9 mouse cellular contexts compared by ENCODE assay signal in the genomic region with DNA sequence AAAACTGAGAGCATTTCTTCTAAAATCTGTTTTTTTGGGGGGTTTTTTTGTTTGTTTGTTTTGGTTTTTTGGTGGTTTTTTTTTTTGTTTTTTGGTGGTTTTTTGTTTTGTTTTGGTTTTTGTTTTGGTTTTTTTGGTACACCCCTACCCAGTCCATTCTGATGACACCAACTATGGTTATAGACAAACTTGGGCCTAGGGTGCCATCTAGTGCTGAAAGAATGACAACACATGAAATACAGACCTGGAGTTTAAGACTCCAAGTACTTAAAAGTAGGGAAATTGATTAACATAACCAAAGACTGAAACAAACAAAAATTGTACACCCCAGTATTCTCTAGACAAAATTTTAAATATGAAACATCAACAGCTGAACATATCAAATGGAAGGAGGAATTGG.
DNase-seq lines count a peak whose midpoint lies in the region; TF ChIP-seq lines count a peak whose summit lies in the region.
"Had no signal": no experiment of that assay in that cellular context is flagged by ENCODE, and none has a peak within 500 bp of the region (broad histone marks: within the 10 kb centered on the region; RNA-seq: fewer than 3 reads in every experiment).

No protein-coding gene starts in this region.

- H3K27ac ChIP-seq in layer of hippocampus, adult 2 months, result no peak overlapping the region
- H3K27ac ChIP-seq: neural tube, embryonic 12.5 days had no signal

- intact Hi-C loops in heart, postnatal 14 days (cut with DNase I), result loop anchor here (1.0 kb wide), 1 partner anchor 1482 kb away; no protein-coding TSS in a partner anchor

- TF ChIP-seq CTCF in layer of hippocampus, adult 2 months (conservative IDR thresholded peaks at IDR 0.05), result peak; percentile 80

- H3K4me3 ChIP-seq in layer of hippocampus, adult 2 months, result no peak overlapping the region
- H3K4me3 ChIP-seq: neural tube, embryonic 12.5 days had no signal

- DNase-seq in heart, postnatal 14 days, result peak; percentile 17 to 38
- DNase-seq in heart, adult 9 months (ENCODE audit: low spot score in 2 of 2), result no peak
- DNase-seq in testis, postnatal 10 days (ENCODE audit: low spot score), result peak; percentile 45
- no peak for DNase-seq in testis, postnatal 14 days (ENCODE audit: low spot score)
- peak; percentile 83 for DNase-seq in embryo, embryonic 10.5 days (ENCODE audit: low spot score)
- DNase-seq in layer of hippocampus, adult 2 months (ENCODE audit: low spot score in 2 of 2), result peak; percentile 37 to 63
- peak; percentile 38 to 67 for DNase-seq in right cerebral cortex, postnatal 10 days (ENCODE audit: low spot score in 2 of 2)
- no peak for DNase-seq in urinary bladder, postnatal 4 days (ENCODE audit: low spot score in 2 of 2)

Comparison
In these comparisons a context has a peak if more than half of its experiments do, and no peak if none do; other contexts are left out.
1. DNase-seq: peak in heart, postnatal 14 days (2 of 2), testis, postnatal 10 days (single experiment), embryo, embryonic 10.5 days (single experiment), layer of hippocampus, adult 2 months (2 of 2) and right cerebral cortex, postnatal 10 days (2 of 2); none in heart, adult 9 months (0 of 2), testis, postnatal 14 days (single experiment) and urinary bladder, postnatal 4 days (0 of 2).